Mouse (Mus musculus): ENCODE data around the gene Eloa.

DNA sequence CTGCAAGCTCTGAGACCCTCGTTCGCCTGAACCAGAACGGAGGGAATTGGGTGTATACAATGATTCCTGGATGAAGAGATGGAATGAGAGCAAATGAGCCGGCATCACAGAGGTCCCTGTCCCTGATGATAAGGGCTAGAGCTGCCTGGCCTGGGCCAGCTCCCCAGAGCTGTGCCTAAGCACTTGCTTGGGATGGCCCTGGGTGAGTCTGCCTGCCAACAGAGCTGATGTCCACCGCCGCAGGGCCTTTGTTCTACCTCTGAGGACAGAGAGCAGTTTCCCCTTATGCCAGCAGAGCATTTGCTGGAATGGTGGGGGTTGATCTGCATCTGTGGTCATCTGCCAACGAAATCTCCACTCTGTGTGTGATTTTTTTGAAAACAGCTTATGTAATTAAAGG, 59.4 kb downstream of the Eloa start:
- no peak for TF ChIP-seq CTCF (IDR thresholded peaks at IDR 0.05)
- TF ChIP-seq POLR2A (IDR thresholded peaks at IDR 0.05; ENCODE audit: insufficient read depth, low read depth, low read length): no peak

All from heart, adult 2 months (tissue).